Comparison of ENCODE assay signal across 22 mouse cellular contexts in genomic region chr19:53793994-53794890, GRCm38 (mm10).
A peak's percentile ranks its signal among the peaks of the same experiment; 100 is the strongest.
DNase-seq lines count a peak whose midpoint lies in the region; ATAC-seq and TF ChIP-seq lines count a peak whose summit lies in the region.
"Had no signal": no experiment of that assay in that cellular context is flagged by ENCODE, and none has a peak within 500 bp of the region (broad histone marks: within the 10 kb centered on the region; RNA-seq: fewer than 3 reads in every experiment).

No protein-coding gene starts in this region.

- H3K36me3 ChIP-seq in heart, embryonic 13.5 days = no peaks in the 10 kb centered on the region
- H3K36me3 ChIP-seq in limb, embryonic 13.5 days = no peaks in the 10 kb centered on the region
- H3K36me3 ChIP-seq in limb, embryonic 10.5 days = no peaks in the 10 kb centered on the region
- H3K36me3 ChIP-seq in intestine, postnatal 0 days (ENCODE audit: control insufficient read depth, insufficient read depth) = no peaks in the 10 kb centered on the region
- H3K36me3 ChIP-seq: forebrain, embryonic 15.5 days; G1E; midbrain, embryonic 15.5 days had no signal

- peak overlapping the region; percentile 94 for H3K27ac ChIP-seq in heart, embryonic 13.5 days (replicated peaks)
- peak overlapping the region; percentile 29; the same call in 1 of the 2 replicates for H3K27ac ChIP-seq in limb, embryonic 13.5 days
- no peak overlapping the region for H3K27ac ChIP-seq in limb, embryonic 10.5 days
- H3K27ac ChIP-seq in embryonic fibroblast, embryonic 13.5 days (ENCODE audit: insufficient read depth, low read length) = 0 out of 2 replicates have a peak overlapping the region, but pooled peaks have one; percentile 25
- H3K27ac ChIP-seq in intestine, postnatal 0 days (ENCODE audit: low read depth, low read length) = no peak overlapping the region
- H3K27ac ChIP-seq: forebrain, embryonic 15.5 days; hindbrain, postnatal 0 days; midbrain, embryonic 15.5 days had no signal

- peak overlapping the region; percentile 50 for H3K4me3 ChIP-seq in heart, embryonic 13.5 days
- no peak overlapping the region for H3K4me3 ChIP-seq in limb, embryonic 13.5 days
- no peak overlapping the region for H3K4me3 ChIP-seq in limb, embryonic 10.5 days
- no peak overlapping the region for H3K4me3 ChIP-seq in embryonic fibroblast, embryonic 13.5 days (ENCODE audit: insufficient read depth, low read length)
- H3K4me3 ChIP-seq in intestine, postnatal 0 days (ENCODE audit: low read depth, low read length) = no peak overlapping the region
- H3K4me3 ChIP-seq: erythroblast, embryonic 14.5 days; forebrain, embryonic 15.5 days; megakaryocyte, embryonic 14.5 days; midbrain, embryonic 15.5 days had no signal

- no peak for ATAC-seq in heart, embryonic 13.5 days (ENCODE audit: extremely low read depth, insufficient number of reproducible peaks, low FRiP score, low TSS enrichment)
- ATAC-seq in limb, embryonic 13.5 days (ENCODE audit: low FRiP score, low read depth) = 0 out of 2 replicates have a peak, but pooled peaks have one; percentile 5
- no peak for ATAC-seq in intestine, postnatal 0 days
- ATAC-seq: CD4-positive, CD25-positive, alpha-beta regulatory T cell, adult 4 months; forebrain, embryonic 15.5 days; hindbrain, postnatal 0 days; liver, postnatal 0 days; midbrain, embryonic 15.5 days had no signal

- 0 out of 2 replicates have a peak, but pooled peaks cover 7% of the 10 kb centered on the region for H3K27me3 ChIP-seq in heart, embryonic 13.5 days (replicated peaks)
- H3K27me3 ChIP-seq in limb, embryonic 13.5 days = no peaks in the 10 kb centered on the region
- no peaks in the 10 kb centered on the region for H3K27me3 ChIP-seq in limb, embryonic 10.5 days (ENCODE audit: low read depth, poor library complexity, severe bottlenecking)
- H3K27me3 ChIP-seq in intestine, postnatal 0 days (replicated peaks; ENCODE audit: control insufficient read depth, insufficient read depth, low read length) = no peaks in the 10 kb centered on the region
- H3K27me3 ChIP-seq: forebrain, embryonic 15.5 days; midbrain, embryonic 15.5 days had no signal

- peak overlapping the region; percentile 76 for H3K9ac ChIP-seq in heart, embryonic 13.5 days
- H3K9ac ChIP-seq in limb, embryonic 13.5 days = no peak overlapping the region
- H3K9ac ChIP-seq in intestine, postnatal 0 days (ENCODE audit: low read depth, low read length) = no peak overlapping the region
- H3K9ac ChIP-seq: forebrain, embryonic 15.5 days; liver, postnatal 0 days; midbrain, embryonic 15.5 days had no signal

- H3K4me2 ChIP-seq in heart, embryonic 13.5 days = peak overlapping the region; percentile 60
- peak overlapping the region; percentile 10 for H3K4me2 ChIP-seq in limb, embryonic 13.5 days (replicated peaks)
- no peak overlapping the region for H3K4me2 ChIP-seq in intestine, postnatal 0 days (replicated peaks; ENCODE audit: low read depth)
- H3K4me2 ChIP-seq: forebrain, embryonic 15.5 days; midbrain, embryonic 15.5 days had no signal

- H3K4me1 ChIP-seq in heart, embryonic 13.5 days = peaks cover 95% of the 10 kb centered on the region
- H3K4me1 ChIP-seq in limb, embryonic 13.5 days = peaks cover 48% of the 10 kb centered on the region
- peaks cover 17% of the 10 kb centered on the region for H3K4me1 ChIP-seq in limb, embryonic 10.5 days
- H3K4me1 ChIP-seq in embryonic fibroblast, embryonic 13.5 days (ENCODE audit: control insufficient read depth, insufficient read depth, low read length) = peaks cover 3% of the 10 kb centered on the region
- H3K4me1 ChIP-seq in intestine, postnatal 0 days (replicated peaks; ENCODE audit: control insufficient read depth, insufficient read depth, low read length) = no peaks in the 10 kb centered on the region
- H3K4me1 ChIP-seq: midbrain, embryonic 15.5 days had no signal

- no peak for TF ChIP-seq POLR2A in embryonic fibroblast, embryonic 13.5 days (IDR thresholded peaks at IDR 0.05; ENCODE audit: low read depth, low read length)

- no peaks in the 10 kb centered on the region for H3K9me3 ChIP-seq in heart, embryonic 13.5 days
- H3K9me3 ChIP-seq in limb, embryonic 13.5 days = no peaks in the 10 kb centered on the region
- H3K9me3 ChIP-seq in limb, embryonic 10.5 days (replicated peaks) = no peaks in the 10 kb centered on the region
- no peaks in the 10 kb centered on the region for H3K9me3 ChIP-seq in intestine, postnatal 0 days (ENCODE audit: control insufficient read depth)
- H3K9me3 ChIP-seq: forebrain, embryonic 15.5 days; G1E; megakaryocyte, embryonic 14.5 days; midbrain, embryonic 15.5 days had no signal

- 62% methylated on average over 23 of the region's 23 CpGs for WGBS in heart, embryonic 13.5 days
- WGBS in limb, embryonic 13.5 days = 57% methylated on average over 23 of the region's 23 CpGs
- 85% methylated on average over 23 of the region's 23 CpGs for WGBS in limb, embryonic 10.5 days
- WGBS in intestine, postnatal 0 days = 79% methylated on average over 23 of the region's 23 CpGs

- TF ChIP-seq CTCF in embryonic fibroblast, embryonic 13.5 days (IDR thresholded peaks at IDR 0.05; ENCODE audit: borderline replicate concordance, insufficient read depth, low read length) = no peak
- no peak for TF ChIP-seq CTCF in intestine, postnatal 0 days (IDR thresholded peaks at IDR 0.05; ENCODE audit: low read depth)

- DNase-seq in heart, postnatal 4 days = no peak
- no peak for DNase-seq in limb, embryonic 10.5 days (ENCODE audit: low spot score)
- no peak for DNase-seq in right cerebral cortex, postnatal 36 days (ENCODE audit: low spot score in 2 of 2)
- DNase-seq: cerebellum, adult 9-10 months; kidney, postnatal 10 days; layer of hippocampus, adult 9-11 months; liver; liver, postnatal 0 days; lung, postnatal 14 days; retina, postnatal 1 day; thymus, adult 2 months had no signal

Comparison
In these comparisons a context has a peak if more than half of its experiments do, and no peak if none do; other contexts are left out.
1. H3K27ac ChIP-seq: peak in heart, embryonic 13.5 days (single experiment), limb, embryonic 13.5 days (single experiment) and embryonic fibroblast, embryonic 13.5 days (single experiment); none in limb, embryonic 10.5 days (single experiment) and intestine, postnatal 0 days (single experiment).